Mouse (Mus musculus) heart, adult 2 months (tissue): ENCODE measurements around the gene Ssbp2.

ENCODE experiments used
- CTCF ChIP-seq: fragments of 200-600 bp; IDR thresholded peaks from 2 replicates; pipeline ENCODE4 v1.8.1; 2022; ENCODE audit warnings: antibody characterized with exemption, mild to moderate bottlenecking, moderate library complexity
- EP300 ChIP-seq: fragments of 200-500 bp; IDR thresholded peaks from 2 replicates; pipeline ENCODE4 v1.6.1; 2011; ENCODE audit warnings: low read depth, low read length, control low read depth; ENCODE audit not compliant: insufficient read depth
- POLR2A ChIP-seq: fragments of 200-500 bp; IDR thresholded peaks from 2 replicates; pipeline ENCODE4 v1.6.1; 2011; ENCODE audit warnings: mild to moderate bottlenecking, low read depth, low read length, control low read depth; ENCODE audit not compliant: insufficient read depth

DNA sequence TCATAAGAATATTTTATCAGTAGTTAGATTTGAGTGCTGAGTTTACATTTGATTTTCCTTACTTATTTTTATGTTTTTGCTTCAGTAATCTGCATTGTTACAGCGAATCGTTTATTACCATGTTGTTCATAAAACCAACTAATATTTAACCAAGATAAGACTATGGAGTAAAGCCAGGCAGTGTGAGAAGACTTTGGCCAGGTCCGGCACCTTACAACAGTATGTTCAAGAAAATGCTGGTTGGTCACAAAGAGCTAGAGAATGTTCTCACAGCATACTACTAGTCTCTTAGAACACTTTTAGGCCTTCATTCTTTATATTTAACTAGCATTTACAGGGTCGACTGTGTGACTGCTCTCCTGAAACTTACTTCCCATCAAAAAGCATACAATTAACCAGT is 152.5 kb downstream of the Ssbp2 start:
- no peak for TF ChIP-seq POLR2A
- no peak for TF ChIP-seq CTCF
- no peak for TF ChIP-seq EP300
